Mouse (Mus musculus): ENCODE measurements around the gene Mapk9.

Gene Mapk9

GRCm38 (mm10) chr11:49895966-49896590 is 49.5 kb downstream of the Mapk9 start:
- DNase-seq = no peak

GRCm38 (mm10) chr11:49900043-49900442 is 53.5 kb downstream of the Mapk9 start:
- no peak for DNase-seq

GRCm38 (mm10) chr11:49900962-49901658 is 54.6 kb downstream of the Mapk9 start:
- no peak for DNase-seq

- DNase-seq = peak; percentile 64
Observed at GRCm38 (mm10) chr11:49901659-49902458, 55.3 kb downstream of the Mapk9 start, which contains the start of gene Rasgef1c. Gene Rasgef1c (plus strand): TSS chr11:49901835.

- peak; percentile 65 for DNase-seq
Observed at GRCm38 (mm10) chr11:49903333-49903732, 56.8 kb downstream of the Mapk9 start.

- DNase-seq = no peak
Observed at GRCm38 (mm10) chr11:49918521-49919180, 72.1 kb downstream of the Mapk9 start.

- DNase-seq = no peak
Observed at GRCm38 (mm10) chr11:49919304-49919703, 72.8 kb downstream of the Mapk9 start.

- no peak for DNase-seq
Observed at GRCm38 (mm10) chr11:49923539-49923938, 77.0 kb downstream of the Mapk9 start.

GRCm38 (mm10) chr11:49926183-49926582 is 79.6 kb downstream of the Mapk9 start:
- DNase-seq = no peak

GRCm38 (mm10) chr11:49927169-49927568 is 80.6 kb downstream of the Mapk9 start:
- DNase-seq = no peak

- no peak for DNase-seq
Observed at GRCm38 (mm10) chr11:49927670-49928069, 81.1 kb downstream of the Mapk9 start.

GRCm38 (mm10) chr11:49931037-49931625 is 84.6 kb downstream of the Mapk9 start:
- peak; percentile 8 for DNase-seq

GRCm38 (mm10) chr11:49931853-49932252 is 85.3 kb downstream of the Mapk9 start:
- DNase-seq = no peak

GRCm38 (mm10) chr11:49933811-49934210 is 87.3 kb downstream of the Mapk9 start:
- DNase-seq = no peak

GRCm38 (mm10) chr11:49934322-49934721 is 87.8 kb downstream of the Mapk9 start:
- DNase-seq = peak; percentile 27
